Mouse (Mus musculus) lung, postnatal 36 days (tissue): Measurements from ENCODE around the gene E130208F15Rik.

Experiments
- DNase-seq: peaks from one replicate; pipeline ENCODE4 v3.0.0; 2022; ENCODE audit warnings: mixed read lengths

Gene E130208F15Rik

GRCm38 (mm10) chr7:30321539-30322284, at the start of gene E130208F15Rik:
TSS of gene E130208F15Rik (plus strand) at chr7:30321740.
- peak; percentile 89 for DNase-seq

GRCm38 (mm10) chr7:30274383-30274782, 47.2 kb upstream of the E130208F15Rik start:
- peak; percentile 40 for DNase-seq

GRCm38 (mm10) chr7:30278911-30279310, 42.6 kb upstream of the E130208F15Rik start:
- no peak for DNase-seq

GRCm38 (mm10) chr7:30279536-30279935, 42.0 kb upstream of the E130208F15Rik start:
- DNase-seq = no peak

- DNase-seq = peak; percentile 96
These were observed 41.4 kb upstream of the E130208F15Rik start, which contains the start of the genes Thap8 and Wdr62 for GRCm38 (mm10) chr7:30279951-30280669. TSS of gene Thap8 (plus strand) at chr7:30280094. TSS of gene Wdr62 (minus strand) at chr7:30280419.

- DNase-seq = peak; percentile 94
These were observed 40.8 kb upstream of the E130208F15Rik start for GRCm38 (mm10) chr7:30280670-30281138.

- DNase-seq = no peak
These were observed 40.0 kb upstream of the E130208F15Rik start for GRCm38 (mm10) chr7:30281522-30281921.

- DNase-seq = no peak
These were observed 38.8 kb upstream of the E130208F15Rik start for GRCm38 (mm10) chr7:30282740-30283139.

- no peak for DNase-seq
These were observed 34.7 kb upstream of the E130208F15Rik start for GRCm38 (mm10) chr7:30286701-30287410.

- no peak for DNase-seq
These were observed 33.5 kb upstream of the E130208F15Rik start for GRCm38 (mm10) chr7:30288046-30288445.

- DNase-seq = no peak
These were observed 32.3 kb upstream of the E130208F15Rik start for GRCm38 (mm10) chr7:30289071-30289713.

- no peak for DNase-seq
These were observed 31.7 kb upstream of the E130208F15Rik start for GRCm38 (mm10) chr7:30289714-30290399.

GRCm38 (mm10) chr7:30291215-30292131, 30.1 kb upstream of the E130208F15Rik start, which contains the start of gene Clip3:
TSS of gene Clip3 (plus strand) at chr7:30291728.
- DNase-seq = no peak

- DNase-seq = no peak
These were observed 27.7 kb upstream of the E130208F15Rik start for GRCm38 (mm10) chr7:30293795-30294194.

- DNase-seq = no peak
These were observed 27.2 kb upstream of the E130208F15Rik start for GRCm38 (mm10) chr7:30294296-30294695.

- DNase-seq = no peak
These were observed 26.4 kb upstream of the E130208F15Rik start for GRCm38 (mm10) chr7:30295103-30295502.

GRCm38 (mm10) chr7:30296816-30297215, 24.7 kb upstream of the E130208F15Rik start:
- no peak for DNase-seq

- DNase-seq = no peak
These were observed 24.3 kb upstream of the E130208F15Rik start for GRCm38 (mm10) chr7:30297266-30297665.

- DNase-seq = peak; percentile 47
These were observed 20.6 kb upstream of the E130208F15Rik start for GRCm38 (mm10) chr7:30300914-30301313.

- DNase-seq = no peak
These were observed 15.3 kb upstream of the E130208F15Rik start for GRCm38 (mm10) chr7:30306083-30306779.
